Mouse (Mus musculus) erythroid progenitor cell, adult 5-6 weeks (primary cell): ENCODE data around the gene Smpx. TPM values are rescaled to one million over a fixed set of nuclear protein-coding genes. Genes with fewer than 3 reads are reported as not detected.

Experiments
- ATAC-seq: replicated peaks from 2 replicates; pipeline ENCODE4 v1.8.0; 2016; ENCODE audit warnings: moderate number of reproducible peaks, mild to moderate bottlenecking, moderate TSS enrichment, inconsistent platforms; ENCODE audit not compliant: poor library complexity, low FRiP score, severe bottlenecking
- total RNA-seq, 2 experiments: library from RNA; stranded (forward) in 1 of 2; stranded (reverse) in 1 of 2; fragments of 150-400 nt in 1 of 2; fragments of 186-747, 209-891 nt in 1 of 2; gene quantifications; 2 replicates each; pipeline versions ENCODE4 v1.2.3 to v1.2.4; 2015 to 2017; ENCODE audit warnings: low replicate concordance in 2 of 2

Smpx gene
- total RNA-seq (2015; ENCODE audit: low replicate concordance) (not detected in 2 replicates), total RNA-seq (2017; ENCODE audit: low replicate concordance) (not detected in 2 replicates)

GRCm38 (mm10) chrX:157698862-157699261 lies at the start of gene Smpx:
Gene Smpx, plus strand, starts transcription at chrX:157698910.
- ATAC-seq = no peak

DNA sequence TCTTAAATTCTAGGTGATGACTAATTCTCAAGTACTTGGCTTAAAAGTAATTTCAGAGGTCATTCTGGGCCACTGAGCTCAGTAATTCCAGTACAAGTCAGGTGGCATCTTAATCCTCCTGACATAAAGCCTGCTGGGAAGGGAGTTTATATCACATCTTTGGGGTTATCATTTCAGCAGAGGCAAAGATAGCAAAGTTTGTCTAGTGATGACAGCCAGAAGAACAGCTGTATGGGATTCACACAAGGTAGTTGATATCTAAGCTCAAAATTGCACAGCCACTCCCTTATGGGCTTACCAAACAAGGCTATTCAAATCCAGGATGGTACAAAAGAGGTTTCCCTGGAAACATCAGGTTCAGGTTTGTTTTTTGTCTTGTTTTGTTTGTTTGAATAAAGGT lies 43.7 kb upstream of the Smpx start:
- no peak for ATAC-seq

GRCm38 (mm10) chrX:157657356-157657755 lies 41.4 kb upstream of the Smpx start:
- ATAC-seq = no peak

- no peak for ATAC-seq
These were observed 26.9 kb upstream of the Smpx start for GRCm38 (mm10) chrX:157671820-157672219.

DNA sequence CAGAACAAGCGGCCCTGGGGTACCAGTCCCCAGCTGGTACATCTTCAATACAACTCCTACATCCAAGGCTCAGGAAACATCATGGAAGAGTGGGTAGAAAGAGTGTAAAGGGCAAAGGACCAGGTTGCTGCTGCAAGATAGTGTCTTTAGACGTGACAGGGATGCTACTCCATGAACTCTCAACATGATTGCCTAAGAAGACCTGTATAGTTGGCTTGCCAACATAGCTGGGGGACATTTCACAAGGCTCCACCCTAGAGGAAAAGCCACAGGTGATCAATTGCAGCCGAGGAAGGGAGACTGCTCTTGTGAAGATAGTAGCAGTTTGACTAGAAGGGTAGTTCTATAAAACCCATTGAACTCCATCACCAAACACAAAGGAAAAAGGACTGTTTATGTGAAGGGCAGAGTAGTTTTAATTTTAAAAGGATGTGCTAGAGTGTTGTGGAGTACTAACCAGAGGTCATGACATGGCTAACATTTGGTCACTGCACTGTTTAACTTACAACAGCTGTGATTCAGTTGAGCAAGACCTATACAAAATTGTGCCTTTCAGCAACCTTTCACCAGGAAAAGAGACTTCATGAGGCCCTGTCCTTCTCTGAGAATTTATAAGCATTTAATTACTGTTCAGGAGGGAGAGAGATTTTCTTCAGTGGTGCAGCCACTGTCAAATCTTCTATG lies 23.9 kb upstream of the Smpx start:
- ATAC-seq = no peak

DNA sequence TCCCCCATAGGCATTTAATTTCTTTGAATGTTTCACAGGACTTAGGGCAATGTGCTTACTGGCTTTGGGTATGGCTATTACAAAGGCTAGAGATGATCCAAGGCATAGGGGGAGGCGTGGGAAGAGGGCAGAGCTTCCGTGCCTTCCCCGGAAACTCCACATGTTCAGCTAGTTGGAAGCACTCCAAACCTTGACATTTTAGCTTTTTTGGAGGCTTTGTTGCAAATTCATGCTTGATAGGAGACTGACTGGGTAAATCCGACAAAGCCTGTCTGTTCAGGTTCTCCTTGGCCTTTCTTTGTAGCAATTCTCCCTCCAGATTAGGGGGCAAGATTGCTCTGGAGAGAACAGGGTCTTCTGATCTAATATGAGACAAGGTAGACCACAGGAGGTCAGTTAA lies 7.5 kb upstream of the Smpx start:
- no peak for ATAC-seq

- no peak for ATAC-seq
These were observed 1.0 kb upstream of the Smpx start for GRCm38 (mm10) chrX:157697591-157698135.

DNA sequence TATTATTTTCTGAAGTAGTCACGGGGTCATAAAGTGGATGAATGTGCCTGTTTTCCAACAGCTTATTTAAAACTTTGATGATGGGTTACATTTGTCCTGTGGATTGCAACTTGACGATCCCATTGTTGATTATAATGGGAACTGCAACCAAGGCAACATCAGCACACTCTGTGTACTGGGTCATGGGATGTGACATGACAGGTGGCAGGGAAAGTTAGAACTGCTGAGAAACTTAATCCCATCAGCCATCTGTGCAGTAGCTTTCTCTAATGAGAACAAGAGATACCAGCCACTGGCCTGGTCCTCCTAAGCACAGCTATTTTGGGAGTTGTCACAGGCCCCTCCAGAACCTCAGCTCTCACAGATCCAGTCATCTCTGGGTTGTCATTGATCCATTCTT lies 8.5 kb downstream of the Smpx start:
- ATAC-seq = no peak

DNA sequence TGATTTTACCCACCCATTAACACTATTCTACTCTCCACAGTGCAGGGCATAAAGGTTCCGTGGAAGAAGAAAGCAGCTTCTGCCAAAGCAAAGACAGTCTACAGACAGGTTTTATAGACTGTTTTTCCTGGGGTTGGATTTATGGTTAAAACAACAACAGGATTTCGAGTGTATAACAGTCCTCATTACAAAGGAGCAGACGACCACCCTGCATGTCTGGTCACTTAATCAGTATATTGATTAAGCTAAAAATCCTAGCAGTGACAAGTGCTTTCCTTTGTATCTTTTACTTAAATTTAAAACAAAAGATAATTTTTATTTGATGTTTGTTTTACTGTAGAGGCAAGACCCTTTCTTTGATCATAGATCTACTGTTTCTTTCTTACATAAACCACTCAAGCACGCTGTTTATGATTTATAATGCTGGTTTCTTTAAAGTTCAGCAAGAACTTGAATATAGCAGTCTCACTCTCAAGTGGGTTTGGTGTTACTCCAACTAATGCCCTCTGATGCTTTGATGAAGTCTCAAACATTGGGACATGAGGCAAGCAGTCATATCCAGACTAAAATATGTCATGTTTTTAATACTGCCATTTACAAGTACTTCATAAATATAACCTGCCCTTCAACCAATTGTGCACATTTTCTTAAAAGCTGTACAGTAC lies 10.0 kb downstream of the Smpx start:
- no peak for ATAC-seq

GRCm38 (mm10) chrX:157719907-157720306 lies 21.2 kb downstream of the Smpx start:
- ATAC-seq = no peak

GRCm38 (mm10) chrX:157730622-157731341 lies 32.1 kb downstream of the Smpx start:
- no peak for ATAC-seq

DNA sequence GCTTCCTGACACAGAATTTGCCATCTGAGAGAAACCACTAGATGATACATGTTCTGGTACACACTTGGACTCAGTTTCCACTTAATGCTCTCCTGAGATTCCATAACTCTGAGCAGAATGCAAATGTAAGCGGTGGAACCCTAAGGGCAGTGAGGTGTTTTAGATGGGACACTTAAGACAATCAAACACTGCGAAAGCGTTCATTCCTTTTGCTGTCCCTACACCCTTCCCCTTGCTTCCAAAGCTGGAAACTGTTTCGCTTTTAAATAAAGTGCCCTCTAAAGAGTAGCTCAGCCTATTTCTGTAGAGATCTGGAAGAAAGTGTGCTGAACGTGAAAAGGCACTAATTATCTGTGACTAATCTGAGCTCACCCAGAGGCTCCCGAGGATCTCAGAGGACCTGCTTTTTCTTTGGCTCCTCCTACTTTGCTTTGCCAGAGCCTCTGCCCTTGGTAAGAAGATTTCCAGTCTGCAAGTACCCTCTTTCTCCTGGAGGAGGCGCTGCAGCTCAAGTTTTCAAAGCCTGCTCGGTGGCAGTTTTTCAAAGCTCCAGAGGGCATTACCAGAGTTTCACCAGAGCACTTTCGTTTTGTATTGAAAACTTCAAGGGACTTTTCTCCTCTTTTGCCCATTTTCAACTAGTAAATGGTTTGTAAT lies 33.1 kb downstream of the Smpx start:
- no peak for ATAC-seq

- no peak for ATAC-seq
These were observed 33.6 kb downstream of the Smpx start for GRCm38 (mm10) chrX:157732346-157732745.

- ATAC-seq = no peak
These were observed 35.1 kb downstream of the Smpx start for GRCm38 (mm10) chrX:157733836-157734235.

DNA sequence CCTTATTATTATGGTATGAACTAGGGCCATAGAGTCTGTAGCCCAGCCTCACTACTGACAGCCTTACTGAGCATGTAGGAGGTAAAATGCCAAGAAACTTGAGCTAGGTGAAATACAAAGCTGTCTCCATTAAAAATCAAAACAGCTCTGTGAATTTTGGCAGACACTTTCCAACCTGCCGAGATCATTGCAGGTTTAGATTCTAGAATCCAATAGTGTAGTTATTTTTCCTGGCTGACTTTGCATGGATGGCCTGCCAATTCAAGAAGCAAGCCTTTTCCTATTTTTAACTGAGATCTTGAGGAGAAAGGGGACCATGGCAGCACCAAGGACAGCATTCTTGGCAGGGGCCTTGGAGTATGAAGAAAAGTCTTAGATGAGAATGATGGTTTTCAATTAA lies 35.6 kb downstream of the Smpx start:
- no peak for ATAC-seq

- ATAC-seq = no peak
These were observed 49.3 kb downstream of the Smpx start for GRCm38 (mm10) chrX:157747815-157748544.

- no peak for ATAC-seq
These were observed 55.8 kb downstream of the Smpx start for GRCm38 (mm10) chrX:157754559-157754958.

GRCm38 (mm10) chrX:157762542-157762941 lies 63.8 kb downstream of the Smpx start:
- ATAC-seq = no peak

- ATAC-seq = no peak
These were observed 103.0 kb downstream of the Smpx start for GRCm38 (mm10) chrX:157801669-157802068.
